Mouse (Mus musculus): Measurements from ENCODE around the gene Kifc1. TPM values are rescaled to one million over a fixed set of nuclear protein-coding genes. Genes with fewer than 3 reads are reported as not detected.
A peak's percentile ranks its signal among the peaks of the same experiment; 100 is the strongest.
"Not testable (repeated sequence)": the region's sequence is repeated elsewhere in the genome, so short reads cannot be mapped to it uniquely, and the experiment has no call there.

The Kifc1 gene
- polyA plus RNA-seq, 1 experiment from 2014 or later, result 54.0 TPM

GRCm38 (mm10) chr17:33891357-33891756, 896 bp upstream of the Kifc1 start:
- DNase-seq (ENCODE audit: low read depth, low spot score), result no peak
- no peaks in the 10 kb centered on the region for H3K27me3 ChIP-seq
- no peak for TF ChIP-seq CTCF (IDR thresholded peaks at IDR 0.05)
- POLR2A ChIA-PET, result no interaction called here
- no peak for ATAC-seq
- CTCF ChIA-PET, result interaction anchor here (0.7 to 1.0 kb wide), 4 partner anchors 17 to 81 kb away, joined by 3 to 4 read pairs (median 4); partner anchors contain the start of gene Daxx
- in situ Hi-C loops (cut with MboI; ENCODE audit: low pct_unique_long_range_greater_than_20kb), result no loop called here

DNA sequence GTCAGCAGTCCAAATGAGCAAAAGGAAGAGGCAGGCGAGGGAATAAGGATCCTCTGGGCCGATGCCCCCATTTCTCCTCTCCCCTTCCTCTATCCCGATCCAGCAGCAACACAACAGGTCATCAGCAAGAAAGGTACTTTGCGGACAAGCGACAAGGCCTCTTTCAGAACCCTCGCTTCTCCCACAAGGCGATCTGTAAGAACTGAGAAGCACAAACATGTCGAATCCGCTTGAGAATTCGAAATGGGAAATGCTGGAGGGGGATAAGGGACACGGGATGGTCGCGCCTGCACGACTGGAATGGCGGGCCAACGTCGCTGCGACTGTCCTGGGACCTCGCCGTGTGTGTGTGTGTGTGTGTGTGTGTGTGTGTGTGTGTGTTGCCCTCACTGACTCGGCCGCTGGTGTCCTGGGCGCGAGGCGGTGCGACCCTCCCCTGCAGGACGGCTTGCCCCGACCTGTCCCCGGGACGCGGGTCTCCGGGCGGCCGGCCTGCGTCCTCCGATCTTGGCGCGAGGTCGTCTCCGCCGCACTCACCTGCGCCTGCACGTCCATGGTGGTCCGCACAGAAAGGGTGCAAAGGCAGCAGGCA, 424 bp downstream of the Kifc1 start:
- in situ Hi-C loops (cut with MboI; ENCODE audit: low pct_unique_long_range_greater_than_20kb); CTCF ChIA-PET; ATAC-seq; DNase-seq (ENCODE audit: low read depth, low spot score); POLR2A ChIA-PET; H3K27me3 ChIP-seq: not testable (repeated sequence)

DNA sequence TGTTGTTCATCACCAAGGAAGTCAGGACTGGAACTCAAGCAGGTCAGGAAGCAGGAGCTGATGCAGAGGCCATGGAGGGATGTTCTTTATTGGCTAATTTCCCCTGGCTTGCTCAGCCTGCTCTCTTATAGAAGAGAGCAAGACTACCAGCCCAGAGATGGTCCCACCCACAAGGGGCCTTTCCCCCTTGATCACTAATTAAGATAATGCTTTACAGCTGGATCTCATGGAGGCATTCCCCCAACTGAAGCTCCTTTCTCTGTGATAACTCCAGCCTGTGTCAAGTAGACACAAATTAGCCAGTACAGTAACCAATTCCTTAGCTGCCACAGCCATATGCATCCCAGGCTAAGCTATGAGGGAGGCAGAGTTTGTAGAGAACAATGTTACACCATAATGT, 2.2 kb downstream of the Kifc1 start:
- in situ Hi-C loops (cut with MboI; ENCODE audit: low pct_unique_long_range_greater_than_20kb); H3K27me3 ChIP-seq; ATAC-seq; DNase-seq (ENCODE audit: low read depth, low spot score); POLR2A ChIA-PET: not testable (repeated sequence)
- CTCF ChIA-PET, result interaction anchor here (1.0 kb wide), 1 partner anchor 28 kb away, joined by 4 read pairs; the partner anchor contains the start of genes Tapbp and Zbtb22

GRCm38 (mm10) chr17:33887802-33888201, 2.7 kb downstream of the Kifc1 start:
- DNase-seq (ENCODE audit: low read depth, low spot score); ATAC-seq; CTCF ChIA-PET; in situ Hi-C loops (cut with MboI; ENCODE audit: low pct_unique_long_range_greater_than_20kb); POLR2A ChIA-PET; H3K27me3 ChIP-seq: not testable (repeated sequence)

DNA sequence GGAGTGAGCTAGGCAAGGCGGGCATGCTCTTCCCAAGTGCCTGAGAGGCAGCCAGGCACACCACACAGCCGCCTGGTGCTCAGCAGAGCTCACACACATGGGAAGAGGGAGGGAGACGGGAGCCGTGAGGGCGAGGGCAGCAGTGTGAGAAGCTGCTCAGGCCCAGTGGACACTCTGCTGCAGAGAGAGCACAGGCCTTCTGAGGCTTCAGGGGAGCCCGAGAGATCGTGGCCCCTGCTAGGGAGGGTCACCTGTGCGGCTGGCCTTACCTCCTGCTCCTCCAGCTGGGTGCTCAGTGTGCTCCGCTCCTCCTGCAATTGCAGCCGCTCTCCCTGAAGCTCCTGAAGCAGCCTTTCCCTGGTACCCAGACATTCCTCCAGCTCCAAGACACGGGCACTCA, 6.1 kb downstream of the Kifc1 start:
- ATAC-seq; H3K27me3 ChIP-seq; DNase-seq (ENCODE audit: low read depth, low spot score); in situ Hi-C loops (cut with MboI; ENCODE audit: low pct_unique_long_range_greater_than_20kb); CTCF ChIA-PET; POLR2A ChIA-PET: not testable (repeated sequence)

GRCm38 (mm10) chr17:33875797-33876196, 14.7 kb downstream of the Kifc1 start:
- H3K27me3 ChIP-seq; DNase-seq (ENCODE audit: low read depth, low spot score); POLR2A ChIA-PET; CTCF ChIA-PET; in situ Hi-C loops (cut with MboI; ENCODE audit: low pct_unique_long_range_greater_than_20kb); ATAC-seq: not testable (repeated sequence)

GRCm38 (mm10) chr17:33874411-33874810, 16.1 kb downstream of the Kifc1 start:
- CTCF ChIA-PET, result interaction anchor here (1.2 kb wide), 1 partner anchor 9 kb away, joined by 3 read pairs; no protein-coding TSS in a partner anchor
- ATAC-seq, result no peak
- in situ Hi-C loops (cut with MboI; ENCODE audit: low pct_unique_long_range_greater_than_20kb), result no loop called here
- no peaks in the 10 kb centered on the region for H3K27me3 ChIP-seq
- DNase-seq (ENCODE audit: low read depth, low spot score), result no peak
- no peak for TF ChIP-seq CTCF (IDR thresholded peaks at IDR 0.05)
- POLR2A ChIA-PET, result no interaction called here

DNA sequence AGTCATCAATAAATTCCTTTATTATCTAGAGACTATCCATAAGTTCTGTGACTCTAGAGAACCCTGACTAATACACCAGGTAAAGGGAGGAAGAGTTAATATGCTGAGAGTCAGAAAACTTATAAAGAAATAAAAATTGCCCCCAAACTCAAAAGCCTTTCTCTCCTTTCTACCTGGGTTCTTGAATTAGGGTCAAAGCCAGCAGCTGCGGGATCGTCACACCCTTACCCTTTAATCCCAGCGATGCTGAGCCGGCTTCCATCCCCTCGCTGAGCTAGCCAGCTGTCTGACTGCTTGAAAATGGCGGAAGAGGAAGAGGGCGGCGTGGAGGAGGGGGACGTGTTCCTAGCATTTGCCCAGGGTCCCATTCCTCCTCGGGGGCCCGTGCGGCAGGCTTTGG, 16.9 kb downstream of the Kifc1 start, which contains the start of gene Gm7029:
Gene Gm7029 (plus strand): TSS at position 301 of the 400 bp plus-strand sequence.
- DNase-seq (ENCODE audit: low read depth, low spot score); in situ Hi-C loops (cut with MboI; ENCODE audit: low pct_unique_long_range_greater_than_20kb); ATAC-seq; CTCF ChIA-PET; POLR2A ChIA-PET; H3K27me3 ChIP-seq: not testable (repeated sequence)

GRCm38 (mm10) chr17:33865330-33866030, 25.0 kb downstream of the Kifc1 start:
- ATAC-seq, result peak; percentile 51
- peak; percentile 10 for DNase-seq (ENCODE audit: low read depth, low spot score)
- POLR2A ChIA-PET, result no interaction called here

DNA sequence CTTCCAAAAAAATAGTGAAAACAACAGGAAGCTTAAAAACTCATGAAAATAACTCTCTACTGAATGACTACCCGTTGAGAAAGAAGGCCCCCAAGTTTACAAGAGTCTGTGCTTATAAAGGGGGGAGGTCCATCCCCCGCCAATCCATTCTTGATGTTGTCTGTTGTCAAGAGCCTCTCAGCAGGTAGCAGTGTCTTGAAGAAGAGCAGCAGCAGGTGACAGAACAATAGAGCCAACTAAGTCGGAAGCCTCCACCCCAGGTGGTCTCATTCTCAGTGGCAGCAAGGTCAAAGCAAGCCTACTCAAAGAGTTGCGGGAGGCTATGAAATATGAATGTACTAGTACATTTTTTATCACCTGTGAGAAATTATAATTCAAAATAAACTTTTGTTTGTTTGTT, 32.6 kb downstream of the Kifc1 start:
- CTCF ChIA-PET, result no interaction called here
- POLR2A ChIA-PET, result no interaction called here
- H3K27me3 ChIP-seq, result no peaks in the 10 kb centered on the region
- TF ChIP-seq CTCF (IDR thresholded peaks at IDR 0.05), result no peak
- no peak for ATAC-seq
- no peak for DNase-seq (ENCODE audit: low read depth, low spot score)
- in situ Hi-C loops (cut with MboI; ENCODE audit: low pct_unique_long_range_greater_than_20kb), result no loop called here

More at GRCm38 (mm10) chr17:33865330-33866030, 25.0 kb downstream of the Kifc1 start:
- CTCF ChIA-PET, result interaction anchor here (0.9 to 1.5 kb wide), 4 partner anchors 9 to 24 kb away, joined by 3 to 4 read pairs (median 3); no protein-coding TSS in a partner anchor
- no peaks in the 10 kb centered on the region for H3K27me3 ChIP-seq
- TF ChIP-seq CTCF (IDR thresholded peaks at IDR 0.05), result peak; percentile 75
- in situ Hi-C loops (cut with MboI; ENCODE audit: low pct_unique_long_range_greater_than_20kb), result no loop called here

DNA sequence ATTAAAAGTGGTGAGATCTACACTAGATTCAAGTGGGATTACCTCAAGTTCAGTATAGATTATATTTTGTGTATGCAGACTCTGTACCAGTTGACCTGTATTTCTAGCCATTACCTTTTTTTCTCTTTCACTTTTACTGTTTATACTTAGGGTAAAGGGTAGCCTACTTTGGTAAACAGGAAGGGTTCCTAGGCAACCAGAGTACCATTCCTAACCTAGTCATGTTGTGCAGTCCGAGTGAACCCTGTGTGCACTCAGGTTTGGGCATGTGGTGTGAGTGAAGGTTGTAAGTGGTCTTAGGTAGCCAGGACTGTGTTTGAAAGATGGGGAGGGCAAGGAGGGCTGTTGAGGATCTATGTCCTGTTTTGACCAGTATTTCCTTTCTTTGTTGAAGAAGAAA, 39.1 kb downstream of the Kifc1 start:
- no peak for ATAC-seq
- H3K27me3 ChIP-seq, result no peaks in the 10 kb centered on the region
- TF ChIP-seq CTCF (IDR thresholded peaks at IDR 0.05), result no peak
- POLR2A ChIA-PET, result no interaction called here
- CTCF ChIA-PET, result no interaction called here
- no peak for DNase-seq (ENCODE audit: low read depth, low spot score)
- in situ Hi-C loops (cut with MboI; ENCODE audit: low pct_unique_long_range_greater_than_20kb), result no loop called here
